In genomic region chr2:11447865-11448264, GRCm38 (mm10) we compare ENCODE assay signal across 16 mouse cellular contexts.
A peak's percentile ranks its signal among the peaks of the same experiment; 100 is the strongest.
DNase-seq lines count a peak whose midpoint lies in the region; ATAC-seq and TF ChIP-seq lines count a peak whose summit lies in the region.
"Had no signal": no experiment of that assay in that cellular context is flagged by ENCODE, and none has a peak within 500 bp of the region (broad histone marks: within the 10 kb centered on the region; RNA-seq: fewer than 3 reads in every experiment).

No protein-coding gene starts in this region.

- TF ChIP-seq CTCF in heart, adult 2 months (IDR thresholded peaks at IDR 0.05) = no peak
- no peak for TF ChIP-seq CTCF in lung, embryonic 14.5 days (IDR thresholded peaks at IDR 0.05; ENCODE audit: low read depth)

- TF ChIP-seq EP300 in heart, adult 2 months (IDR thresholded peaks at IDR 0.05; ENCODE audit: insufficient read depth, low read depth, low read length) = peak; percentile 69; the same call in 1 of the 2 replicates

- no peak overlapping the region for H3K4me3 ChIP-seq in heart, adult 2 months
- no peak overlapping the region for H3K4me3 ChIP-seq in heart, embryonic 10.5 days
- H3K4me3 ChIP-seq in lung, embryonic 14.5 days (ENCODE audit: low read depth, low read length) = no peak overlapping the region
- no peak overlapping the region for H3K4me3 ChIP-seq in forebrain, embryonic 13.5 days
- no peak overlapping the region for H3K4me3 ChIP-seq in midbrain, embryonic 13.5 days (replicated peaks)
- H3K4me3 ChIP-seq: embryonic facial prominence, embryonic 13.5 days; liver, embryonic 13.5 days; megakaryocyte, embryonic 14.5 days; neural tube, embryonic 13.5 days had no signal

- H3K9me3 ChIP-seq in heart, embryonic 10.5 days = no peaks in the 10 kb centered on the region
- no peaks in the 10 kb centered on the region for H3K9me3 ChIP-seq in lung, embryonic 14.5 days (ENCODE audit: low read depth, low read length)
- no peaks in the 10 kb centered on the region for H3K9me3 ChIP-seq in forebrain, embryonic 13.5 days (replicated peaks)
- H3K9me3 ChIP-seq in midbrain, embryonic 13.5 days = no peaks in the 10 kb centered on the region
- H3K9me3 ChIP-seq: embryonic facial prominence, embryonic 13.5 days; liver, embryonic 13.5 days; neural tube, embryonic 13.5 days had no signal

- no peaks in the 10 kb centered on the region for H3K79me2 ChIP-seq in heart, adult 2 months (replicated peaks; ENCODE audit: control insufficient read depth, insufficient read depth, low read length)

- peak overlapping the region; percentile 45 for H3K27ac ChIP-seq in heart, adult 2 months
- no peak overlapping the region for H3K27ac ChIP-seq in heart, embryonic 10.5 days
- no peak overlapping the region for H3K27ac ChIP-seq in lung, embryonic 14.5 days (ENCODE audit: low read depth)
- no peak overlapping the region for H3K27ac ChIP-seq in forebrain, embryonic 13.5 days
- no peak overlapping the region for H3K27ac ChIP-seq in midbrain, embryonic 13.5 days
- H3K27ac ChIP-seq: embryonic facial prominence, embryonic 13.5 days; hindbrain, embryonic 14.5 days; liver, embryonic 13.5 days; neural tube, embryonic 13.5 days had no signal

- peak in 1 of 2 experiments; percentile 20 for DNase-seq in heart, adult 2 months
- DNase-seq in heart, embryonic 10.5 days (ENCODE audit: low spot score) = no peak
- DNase-seq in lung, embryonic 14.5 days = peak; percentile 39
- no peak for DNase-seq in lung, postnatal 14 days
- peak; percentile 46 for DNase-seq in kidney, postnatal 14 days
- DNase-seq: B cell, adult 2 months; cerebellum, adult 18-20 months; liver, embryonic 13.5 days; right cerebral cortex, postnatal 25 days had no signal

- WGBS in heart, adult 2 months = 25% methylated on average over 2 of the region's 2 CpGs
- 48% methylated on average over 2 of the region's 2 CpGs for WGBS in heart, embryonic 10.5 days
- WGBS in lung, embryonic 14.5 days = 57% methylated on average over 2 of the region's 2 CpGs
- WGBS in forebrain, embryonic 13.5 days = 68% methylated on average over 2 of the region's 2 CpGs
- 78% methylated on average over 2 of the region's 2 CpGs for WGBS in midbrain, embryonic 13.5 days

- ATAC-seq in lung, embryonic 14.5 days (ENCODE audit: insufficient read depth) = no peak
- ATAC-seq in forebrain, embryonic 13.5 days = no peak
- ATAC-seq in cerebellum, adult (ENCODE audit: insufficient number of reproducible peaks, low FRiP score, low TSS enrichment) = no peak
- no peak for ATAC-seq in midbrain, embryonic 13.5 days

- H3K27me3 ChIP-seq in heart, adult 2 months (ENCODE audit: control insufficient read depth, insufficient read depth, low read length) = no peaks in the 10 kb centered on the region
- no peaks in the 10 kb centered on the region for H3K27me3 ChIP-seq in heart, embryonic 10.5 days (ENCODE audit: insufficient read depth, poor library complexity, severe bottlenecking)
- no peaks in the 10 kb centered on the region for H3K27me3 ChIP-seq in lung, embryonic 14.5 days (ENCODE audit: insufficient read depth, low read length)
- H3K27me3 ChIP-seq in forebrain, embryonic 13.5 days = no peaks in the 10 kb centered on the region
- H3K27me3 ChIP-seq in midbrain, embryonic 13.5 days = no peaks in the 10 kb centered on the region
- H3K27me3 ChIP-seq: embryonic facial prominence, embryonic 13.5 days; liver, embryonic 13.5 days; neural tube, embryonic 13.5 days had no signal

- intact Hi-C loops in heart, adult 2 months (cut with DNase I) = loop anchor here (1.0 to 5.0 kb wide), 2 partner anchors 17 to 54 kb away; no protein-coding TSS in a partner anchor

- H3K4me2 ChIP-seq in lung, embryonic 14.5 days = no peak overlapping the region
- no peak overlapping the region for H3K4me2 ChIP-seq in forebrain, embryonic 13.5 days
- H3K4me2 ChIP-seq in midbrain, embryonic 13.5 days (replicated peaks) = no peak overlapping the region
- H3K4me2 ChIP-seq: embryonic facial prominence, embryonic 13.5 days; hindbrain, embryonic 14.5 days; liver, embryonic 13.5 days; neural tube, embryonic 13.5 days had no signal

- peaks cover 5% of the 10 kb centered on the region for H3K4me1 ChIP-seq in heart, adult 2 months (ENCODE audit: control insufficient read depth, insufficient read depth, low read length)
- no peaks in the 10 kb centered on the region for H3K4me1 ChIP-seq in heart, embryonic 10.5 days
- H3K4me1 ChIP-seq in lung, embryonic 14.5 days (ENCODE audit: insufficient read depth) = no peaks in the 10 kb centered on the region
- no peaks in the 10 kb centered on the region for H3K4me1 ChIP-seq in forebrain, embryonic 13.5 days
- no peaks in the 10 kb centered on the region for H3K4me1 ChIP-seq in midbrain, embryonic 13.5 days (replicated peaks)
- H3K4me1 ChIP-seq: embryonic facial prominence, embryonic 13.5 days; liver, embryonic 13.5 days; neural tube, embryonic 13.5 days had no signal

- H3K36me3 ChIP-seq in heart, adult 2 months (ENCODE audit: control insufficient read depth, insufficient read depth, low read length) = no peaks in the 10 kb centered on the region
- H3K36me3 ChIP-seq in heart, embryonic 10.5 days = no peaks in the 10 kb centered on the region
- no peaks in the 10 kb centered on the region for H3K36me3 ChIP-seq in lung, embryonic 14.5 days (ENCODE audit: insufficient read depth)
- no peaks in the 10 kb centered on the region for H3K36me3 ChIP-seq in forebrain, embryonic 13.5 days (ENCODE audit: poor library complexity, severe bottlenecking)
- no peaks in the 10 kb centered on the region for H3K36me3 ChIP-seq in midbrain, embryonic 13.5 days
- H3K36me3 ChIP-seq: embryonic facial prominence, embryonic 13.5 days; liver, embryonic 13.5 days; neural tube, embryonic 13.5 days had no signal

- H3K9ac ChIP-seq in heart, adult 2 months (ENCODE audit: low read depth, low read length) = no peak overlapping the region
- no peak overlapping the region for H3K9ac ChIP-seq in lung, embryonic 14.5 days
- no peak overlapping the region for H3K9ac ChIP-seq in forebrain, embryonic 13.5 days
- H3K9ac ChIP-seq in midbrain, embryonic 13.5 days (replicated peaks) = no peak overlapping the region
- H3K9ac ChIP-seq: embryonic facial prominence, embryonic 13.5 days; hindbrain, embryonic 14.5 days; liver, embryonic 13.5 days; neural tube, embryonic 13.5 days had no signal

- TF ChIP-seq POLR2A in heart, adult 2 months (IDR thresholded peaks at IDR 0.05; ENCODE audit: insufficient read depth, low read depth, low read length) = no peak

Comparison
In these comparisons a context has a peak if more than half of its experiments do, and no peak if none do; other contexts are left out.
1. DNase-seq: peak in lung, embryonic 14.5 days (single experiment) and kidney, postnatal 14 days (single experiment); none in heart, embryonic 10.5 days (single experiment) and lung, postnatal 14 days (single experiment).